Mouse (Mus musculus) heart, embryonic 14.5 days (tissue): ENCODE results near the gene Kcna2. TPM values are rescaled to one million over a fixed set of nuclear protein-coding genes. Genes with fewer than 3 reads are reported as not detected.

Experiments used
- ATAC-seq: fragments of 200-750 bp; cut with Nextera tagmentation; 2 replicates; pipeline ENCODE4 v1.8.0; 2017; ENCODE audit warnings: low read depth, moderate TSS enrichment; ENCODE audit not compliant: insufficient number of reproducible peaks, insufficient read depth, low FRiP score
- H3K27ac ChIP-seq, 2 experiments: fragments of 200-500 bp in 1 of 2; fragments of 300-500 bp in 1 of 2; sonication (generic) in 1 of 2; replicated peaks in 1 of 2; 2 replicates each; pipeline ENCODE4 v1.5.1; 2012 to 2014; ENCODE audit warnings: low read depth in 2 of 2, low read length in 2 of 2, control low read depth in 1 of 2, mild to moderate bottlenecking in 1 of 2, mixed read lengths in 1 of 2; ENCODE audit not compliant: control insufficient read depth in 1 of 2, insufficient read depth in 1 of 2
- H3K27me3 ChIP-seq: fragments of 300-500 bp; sonication (generic); 2 replicates; pipeline ENCODE4 v1.6.1; 2014; ENCODE audit warnings: mild to moderate bottlenecking, low read length, control low read depth; ENCODE audit not compliant: control insufficient read depth, insufficient read depth
- H3K36me3 ChIP-seq: fragments of 300-500 bp; sonication (generic); 2 replicates; pipeline ENCODE4 v1.6.1; 2014; ENCODE audit warnings: mild to moderate bottlenecking, control low read depth, low read length, mixed read lengths; ENCODE audit not compliant: control insufficient read depth, insufficient read depth
- H3K4me1 ChIP-seq, 2 experiments: fragments of 200-500 bp in 1 of 2; fragments of 300-500 bp in 1 of 2; sonication (generic) in 1 of 2; 2 replicates each; pipeline ENCODE4 v1.6.1; 2012 to 2014; ENCODE audit warnings: low read length in 2 of 2, control low read depth in 1 of 2, mixed read lengths in 1 of 2; ENCODE audit not compliant: control insufficient read depth in 2 of 2, insufficient read depth in 2 of 2
- H3K4me2 ChIP-seq: fragments of 300-500 bp; sonication (generic); 2 replicates; pipeline ENCODE4 v1.6.1; 2014; ENCODE audit warnings: mild to moderate bottlenecking, low read length
- H3K4me3 ChIP-seq, 2 experiments: fragments of 200-500 bp in 1 of 2; fragments of 300-500 bp in 1 of 2; sonication (generic) in 1 of 2; 2 replicates each; pipeline ENCODE4 v1.5.1; 2012 to 2014; ENCODE audit warnings: low read length in 2 of 2, mild to moderate bottlenecking in 2 of 2, control low read depth in 1 of 2, low read depth in 1 of 2, moderate library complexity in 1 of 2; ENCODE audit not compliant: control insufficient read depth in 1 of 2, insufficient read depth in 1 of 2
- H3K9ac ChIP-seq: fragments of 300-500 bp; sonication (generic); 2 replicates; pipeline ENCODE4 v1.6.1; 2014; ENCODE audit warnings: mild to moderate bottlenecking, low read length
- H3K9me3 ChIP-seq: fragments of 300-500 bp; sonication (generic); 2 replicates; pipeline ENCODE4 v1.6.1; 2016; ENCODE audit warnings: low read length, control low read depth; ENCODE audit not compliant: control insufficient read depth
- WGBS: fragments of 180-500 bp; shearing (Covaris S2); extraction: QIAGEN DNeasy Blood & Tissue Kit; methylation state at CpG from one replicate; pipeline ENCODE4 v1.1.7; 2014; 5-methylcytosine and 5-hydroxymethylcytosine counted together
- polyA plus RNA-seq: library from polyadenylated mRNA; unstranded; fragments of >200 nt; fragmentation: Nextera tagmentation; extraction: Ambion mirVana; gene quantifications from 2 replicates; pipeline ENCODE4 v1.2.1, GENCODE M21; 2014

Kcna2 gene
- polyA plus RNA-seq: 0.03 and 0.05 TPM in 2 replicates

DNA sequence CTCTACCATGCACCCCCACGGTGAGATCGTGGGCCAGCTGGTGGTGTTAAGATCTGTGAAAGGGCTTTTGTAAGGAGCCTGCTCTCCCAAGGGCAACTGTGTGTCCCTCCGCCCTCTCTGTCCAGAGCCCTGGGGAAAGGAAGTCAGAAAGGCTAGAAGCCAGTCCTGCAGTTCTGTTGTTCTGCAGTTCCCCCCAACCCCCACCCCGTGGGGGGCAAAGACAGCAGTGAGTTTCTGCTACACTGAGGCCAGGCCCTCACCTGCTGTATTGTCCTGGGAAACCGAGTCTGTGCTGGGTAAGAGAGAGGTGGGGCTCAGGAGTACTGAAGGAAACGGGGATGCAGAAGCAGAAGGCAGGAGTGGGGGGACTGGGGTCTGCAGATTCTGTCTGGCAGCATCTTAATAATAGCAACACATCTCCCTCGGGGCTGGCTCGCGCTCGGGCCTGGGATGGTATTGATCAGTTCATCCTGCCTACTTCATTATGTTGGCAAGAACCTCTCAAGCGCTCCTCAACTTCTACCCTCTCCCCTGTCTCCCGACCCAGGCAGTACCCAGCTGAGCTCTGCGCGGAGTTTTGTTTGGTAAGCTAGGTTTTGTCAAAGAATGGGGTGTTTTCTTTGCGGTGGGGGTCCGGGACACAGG, at the start of gene Kcna2:
Gene Kcna2 (plus strand): TSS at position 336 of the 645 bp plus-strand sequence.
- H3K9me3 ChIP-seq: no peaks in the 10 kb centered on the region
- H3K4me1 ChIP-seq: peaks cover 4 to 11% of the 10 kb centered on the region in 2 experiments; a peak in 3 of 4 replicates
- no peaks in the 10 kb centered on the region for H3K36me3 ChIP-seq
- no peak for ATAC-seq
- no peak within 1 kb of the TSS for H3K27ac ChIP-seq
- peaks cover 60% of the 10 kb centered on the region for H3K27me3 ChIP-seq
- peak within 1 kb of the TSS; percentile 68; the same call in 1 of the 2 replicates for H3K9ac ChIP-seq
- peak within 1 kb of the TSS; percentile 99 for H3K4me2 ChIP-seq
- WGBS: 5% methylated on average over 16 of the region's 16 CpGs
- peak within 1 kb of the TSS; percentile 50 to 53 for H3K4me3 ChIP-seq

DNA sequence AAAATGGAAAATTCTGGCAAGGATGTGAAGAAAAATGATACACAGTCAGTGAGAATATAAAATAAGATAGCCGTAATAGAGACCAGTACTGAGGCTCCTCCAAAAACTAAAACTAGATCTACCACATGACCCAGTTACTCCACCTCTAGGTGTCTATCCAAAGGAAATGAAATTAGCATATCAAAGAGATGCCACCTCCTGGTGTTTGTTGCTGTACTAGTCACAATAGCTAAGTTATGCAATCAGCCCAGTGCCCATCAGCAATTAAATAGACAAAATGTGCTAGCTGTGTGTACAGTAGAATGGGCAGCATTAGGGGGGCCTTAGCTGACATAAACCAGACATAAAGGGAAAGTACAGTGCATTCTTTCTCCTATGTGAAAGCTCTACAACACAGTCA, 39.5 kb upstream of the Kcna2 start:
- Histone ChIP-seq H3K4me1 (no peaks in the 10 kb centered on the region), H3K4me2 (no peak overlapping the region), H3K27me3 (no peaks in the 10 kb centered on the region), H3K9me3 (no peaks in the 10 kb centered on the region), H3K36me3 (no peaks in the 10 kb centered on the region), H3K9ac (no peak overlapping the region), H3K4me3 (no peak overlapping the region), H3K27ac (no peak overlapping the region)
- WGBS: 90% methylated on average over 1 of the region's 1 CpGs
- ATAC-seq: no peak

DNA sequence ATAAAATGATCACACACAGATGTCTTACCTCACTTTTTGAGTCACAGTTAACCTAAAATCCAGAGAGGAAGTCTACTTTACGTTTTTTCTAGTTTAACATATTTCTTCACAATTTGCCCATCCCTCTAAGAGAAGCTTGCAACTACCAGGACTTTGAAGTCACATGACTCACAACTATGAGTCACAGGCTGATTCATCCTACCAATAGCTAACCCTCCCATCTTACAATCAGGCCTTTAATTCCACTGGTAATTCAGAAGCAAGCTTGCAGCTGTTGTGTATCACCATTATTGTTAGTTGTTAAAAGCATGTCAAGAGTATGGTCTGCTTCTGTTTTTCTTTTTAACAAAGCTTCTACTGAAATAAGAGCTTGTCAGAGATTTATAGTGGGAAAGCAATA, 38.2 kb upstream of the Kcna2 start:
- H3K9ac ChIP-seq: no peak overlapping the region
- no peak overlapping the region for H3K27ac ChIP-seq
- H3K4me1 ChIP-seq: no peaks in the 10 kb centered on the region
- H3K36me3 ChIP-seq: no peaks in the 10 kb centered on the region
- no peaks in the 10 kb centered on the region for H3K27me3 ChIP-seq
- WGBS: 54% methylated on average over 1 of the region's 1 CpGs
- no peaks in the 10 kb centered on the region for H3K9me3 ChIP-seq
- H3K4me2 ChIP-seq: no peak overlapping the region
- H3K4me3 ChIP-seq: no peak overlapping the region
- no peak for ATAC-seq

DNA sequence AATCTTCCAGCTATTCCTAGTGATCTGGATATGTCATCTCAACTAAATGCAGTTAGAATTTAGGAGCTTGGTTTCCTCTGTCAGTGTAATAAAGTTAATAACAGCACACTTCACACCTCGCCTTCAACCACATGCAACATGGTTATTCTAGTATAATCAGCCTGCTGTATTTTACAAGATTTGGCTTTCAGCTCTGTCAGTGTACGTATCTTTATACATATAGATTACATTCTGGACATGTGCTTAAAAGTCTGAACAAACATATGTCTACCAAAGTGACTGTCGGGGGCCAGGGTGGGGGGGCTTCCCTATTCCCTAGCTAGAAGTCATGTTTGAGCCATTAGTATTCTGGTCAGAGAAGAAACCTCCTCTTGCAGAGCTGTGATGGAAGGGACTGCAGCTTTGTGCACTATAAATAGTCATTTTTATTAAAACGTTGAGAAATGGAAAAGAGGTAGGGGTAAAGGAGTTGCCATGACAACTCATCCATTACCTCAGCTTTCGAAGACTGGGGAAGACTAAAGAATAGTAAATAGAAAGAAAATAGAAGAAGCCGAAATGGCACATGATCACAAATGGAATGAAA, 35.3 kb upstream of the Kcna2 start:
- H3K27me3 ChIP-seq: no peaks in the 10 kb centered on the region
- no peaks in the 10 kb centered on the region for H3K36me3 ChIP-seq
- 67% methylated on average over 6 of the region's 6 CpGs for WGBS
- no peak overlapping the region for H3K27ac ChIP-seq
- no peaks in the 10 kb centered on the region for H3K9me3 ChIP-seq
- H3K4me3 ChIP-seq: no peak overlapping the region
- H3K4me1 ChIP-seq: no peaks in the 10 kb centered on the region
- no peak for ATAC-seq
- no peak overlapping the region for H3K9ac ChIP-seq
- no peak overlapping the region for H3K4me2 ChIP-seq

DNA sequence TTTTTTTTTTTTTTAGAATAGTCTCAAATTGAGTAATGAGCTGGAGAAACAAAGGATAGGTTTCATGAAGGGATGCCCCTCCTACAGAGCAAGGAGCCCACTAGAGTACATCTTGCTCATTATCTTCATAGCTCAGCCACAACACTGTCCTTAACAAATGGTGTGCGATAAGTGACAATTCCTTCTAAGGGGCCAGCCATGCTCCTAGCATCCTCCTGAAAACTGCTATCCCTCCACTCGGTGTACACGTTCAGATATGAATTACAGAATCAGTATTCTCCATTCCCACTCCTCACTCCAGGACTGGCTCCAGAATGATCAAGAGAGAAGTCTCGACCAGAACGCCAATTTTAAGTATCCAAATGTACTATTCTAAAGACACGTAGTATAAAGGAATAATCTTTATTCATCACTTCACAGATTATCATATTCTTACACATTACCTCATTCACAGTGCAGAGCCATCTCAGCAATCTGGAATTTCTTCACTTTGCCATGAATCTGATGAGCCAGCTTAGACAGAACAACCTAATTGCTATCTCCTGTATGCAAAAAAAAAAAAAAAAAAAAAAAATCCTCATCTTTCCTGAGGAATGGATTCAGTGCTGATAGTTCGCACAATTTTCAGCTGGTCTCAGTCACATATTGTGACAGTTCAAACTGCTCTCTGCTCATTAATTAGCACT, 34.6 kb upstream of the Kcna2 start:
- H3K27ac ChIP-seq: no peak overlapping the region
- no peaks in the 10 kb centered on the region for H3K36me3 ChIP-seq
- no peaks in the 10 kb centered on the region for H3K9me3 ChIP-seq
- H3K4me2 ChIP-seq: no peak overlapping the region
- 67% methylated on average over 7 of the region's 7 CpGs for WGBS
- H3K9ac ChIP-seq: no peak overlapping the region
- no peak for ATAC-seq
- H3K4me3 ChIP-seq: no peak overlapping the region
- no peaks in the 10 kb centered on the region for H3K27me3 ChIP-seq
- no peaks in the 10 kb centered on the region for H3K4me1 ChIP-seq

DNA sequence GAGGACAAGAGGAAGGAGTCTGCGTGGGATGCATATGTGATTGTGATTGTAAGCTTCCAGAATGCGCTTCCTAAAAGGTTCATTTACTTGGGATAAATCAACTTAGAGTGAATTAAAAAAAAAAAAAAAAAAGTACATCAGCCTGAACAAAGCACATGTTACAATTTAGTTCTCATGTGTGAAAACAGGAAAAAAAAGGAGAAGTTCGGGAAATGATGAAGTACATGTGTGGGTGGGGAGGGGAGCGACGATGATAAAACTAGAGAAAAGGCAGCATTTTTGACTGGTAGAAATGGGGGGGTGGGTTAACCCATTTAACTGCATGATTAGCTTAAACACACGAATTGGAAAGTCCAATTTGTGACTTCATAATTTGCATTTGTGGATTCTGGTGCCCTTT, 33.7 kb upstream of the Kcna2 start:
- no peak overlapping the region for H3K4me3 ChIP-seq
- H3K9ac ChIP-seq: no peak overlapping the region
- H3K36me3 ChIP-seq: no peaks in the 10 kb centered on the region
- no peaks in the 10 kb centered on the region for H3K4me1 ChIP-seq
- 65% methylated on average over 6 of the region's 6 CpGs for WGBS
- ATAC-seq: no peak
- H3K27ac ChIP-seq: no peak overlapping the region
- H3K9me3 ChIP-seq: no peaks in the 10 kb centered on the region
- H3K4me2 ChIP-seq: no peak overlapping the region
- no peaks in the 10 kb centered on the region for H3K27me3 ChIP-seq

DNA sequence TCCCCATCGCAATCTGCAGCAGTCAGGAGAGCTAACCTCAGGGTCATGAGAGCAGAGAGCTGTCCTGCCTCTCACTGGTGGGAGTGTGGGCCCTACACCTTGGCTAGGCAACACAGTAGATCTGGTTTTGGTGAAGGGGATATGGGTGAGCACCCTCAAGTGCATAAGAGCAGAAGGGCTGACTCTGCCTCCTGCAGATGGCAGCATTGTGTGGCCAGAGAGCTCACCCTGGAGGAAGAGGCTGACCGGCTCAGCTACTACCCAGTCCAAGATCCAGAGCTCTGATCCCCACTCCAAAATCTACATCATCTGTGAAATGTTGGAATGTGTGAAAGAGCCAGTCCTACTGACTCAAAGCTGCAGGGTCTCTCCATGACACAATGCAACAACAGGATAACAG, 27.1 kb upstream of the Kcna2 start:
- H3K4me3 ChIP-seq: no peak overlapping the region
- ATAC-seq: no peak
- no peak overlapping the region for H3K9ac ChIP-seq
- H3K27ac ChIP-seq: no peak overlapping the region
- no peaks in the 10 kb centered on the region for H3K27me3 ChIP-seq
- H3K36me3 ChIP-seq: no peaks in the 10 kb centered on the region
- no peak overlapping the region for H3K4me2 ChIP-seq
- 58% methylated on average over 2 of the region's 2 CpGs for WGBS
- no peaks in the 10 kb centered on the region for H3K4me1 ChIP-seq
- H3K9me3 ChIP-seq: no peaks in the 10 kb centered on the region
